Mouse (Mus musculus) brain, embryonic 14.5 days (tissue): ENCODE measurements around the gene Pax8.

Experiments
- CTCF ChIP-seq: fragments of 200-500 bp; IDR thresholded peaks from 2 replicates; pipeline ENCODE4 v1.5.1; 2012; ENCODE audit warnings: inconsistent platforms, mild to moderate bottlenecking, moderate library complexity, borderline replicate concordance; ENCODE audit not compliant: insufficient read depth, insufficient read length; ENCODE audit errors: extremely low read depth
- POLR2A ChIP-seq: fragments of 200-500 bp; IDR thresholded peaks from 2 replicates; pipeline ENCODE4 v1.6.1; 2012; ENCODE audit warnings: mild to moderate bottlenecking, inconsistent platforms, borderline replicate concordance; ENCODE audit not compliant: poor library complexity, insufficient read depth, insufficient read length, severe bottlenecking; ENCODE audit errors: extremely low read depth

DNA sequence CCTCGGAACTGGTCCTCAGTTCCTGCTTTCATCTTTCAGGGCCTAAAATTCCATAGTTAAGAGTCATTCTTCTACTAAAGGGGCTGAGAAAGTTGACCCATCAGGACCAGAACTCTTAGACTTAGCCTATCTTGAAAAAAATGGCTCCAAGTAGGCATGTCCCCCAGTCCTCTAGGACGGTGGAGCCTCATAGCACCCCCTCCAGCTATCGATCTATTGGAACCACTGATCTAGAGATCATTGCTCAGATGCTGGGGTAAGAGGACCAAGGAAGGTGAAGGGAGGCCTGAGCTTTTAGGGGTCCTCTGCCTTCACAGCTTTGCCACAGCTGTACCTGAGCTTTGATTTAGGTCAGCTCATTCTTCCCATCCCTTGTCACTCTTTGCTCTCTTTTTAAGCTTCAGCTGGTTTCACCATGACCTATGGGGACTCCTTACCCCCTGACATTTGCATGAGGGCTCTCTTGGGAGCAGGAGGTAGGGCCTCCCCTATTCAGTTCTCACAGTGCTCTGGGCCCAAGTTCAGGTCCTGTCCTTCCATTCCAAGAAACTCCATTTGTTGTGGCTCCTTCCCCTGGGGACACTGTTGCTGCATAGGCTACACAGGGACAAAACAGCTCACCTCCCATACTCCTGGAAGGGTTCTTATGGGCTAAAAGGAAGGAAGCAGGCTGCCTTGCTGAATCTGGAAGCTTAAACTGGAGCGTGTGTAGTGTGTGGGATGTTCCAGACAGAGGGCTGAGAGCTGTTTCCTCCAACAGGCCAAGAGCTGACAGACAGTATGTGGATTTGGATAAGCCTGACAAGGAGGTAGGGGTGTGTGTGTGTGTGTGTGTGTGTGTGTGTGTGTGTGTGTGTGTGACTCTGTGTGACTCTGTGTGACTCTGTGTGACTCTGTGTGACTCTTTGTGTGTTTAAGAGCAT is 87.8 kb downstream of the Pax8 start:
- no peak for TF ChIP-seq CTCF
- TF ChIP-seq POLR2A = no peak
